Comparison of ENCODE assay signal across 8 mouse cellular contexts in genomic region chr1:25227880-25228279, GRCm38 (mm10).
DNase-seq lines count a peak whose midpoint lies in the region; ATAC-seq lines count a peak whose summit lies in the region.
"Had no signal": no experiment of that assay in that cellular context is flagged by ENCODE, and none has a peak within 500 bp of the region (broad histone marks: within the 10 kb centered on the region; RNA-seq: fewer than 3 reads in every experiment).

No protein-coding gene starts in this region.

- H3K9me3 ChIP-seq in neural tube, embryonic 11.5 days (ENCODE audit: control insufficient read depth, low read length) = no peaks in the 10 kb centered on the region
- H3K9me3 ChIP-seq in forebrain, embryonic 14.5 days (replicated peaks; ENCODE audit: control insufficient read depth, low read length) = no peaks in the 10 kb centered on the region
- H3K9me3 ChIP-seq in limb, embryonic 15.5 days = no peaks in the 10 kb centered on the region

- 51% methylated on average over 3 of the region's 3 CpGs for WGBS in neural tube, embryonic 11.5 days
- 49% methylated on average over 3 of the region's 3 CpGs for WGBS in forebrain, embryonic 14.5 days
- 48% methylated on average over 3 of the region's 3 CpGs for WGBS in limb, embryonic 15.5 days

- H3K4me3 ChIP-seq in neural tube, embryonic 11.5 days (ENCODE audit: low read depth, low read length) = peak overlapping the region; percentile 24
- H3K4me3 ChIP-seq in forebrain, embryonic 14.5 days (ENCODE audit: low read depth, low read length) = peak overlapping the region; percentile 42
- no peak overlapping the region for H3K4me3 ChIP-seq in limb, embryonic 15.5 days

- H3K27ac ChIP-seq in neural tube, embryonic 11.5 days (ENCODE audit: low read depth, low read length) = no peak overlapping the region
- H3K27ac ChIP-seq in forebrain, embryonic 14.5 days (ENCODE audit: low read depth, low read length) = peak overlapping the region; percentile 88
- no peak overlapping the region for H3K27ac ChIP-seq in limb, embryonic 15.5 days

- no peaks in the 10 kb centered on the region for H3K27me3 ChIP-seq in neural tube, embryonic 11.5 days (ENCODE audit: control insufficient read depth, insufficient read depth, low read length)
- H3K27me3 ChIP-seq in forebrain, embryonic 14.5 days (replicated peaks; ENCODE audit: control insufficient read depth, insufficient read depth, low read length) = no peaks in the 10 kb centered on the region
- H3K27me3 ChIP-seq in limb, embryonic 15.5 days = 0 out of 2 replicates have a peak, but pooled peaks cover 4% of the 10 kb centered on the region

- peak overlapping the region; percentile 44 for H3K4me2 ChIP-seq in neural tube, embryonic 11.5 days (ENCODE audit: low read depth)
- H3K4me2 ChIP-seq in forebrain, embryonic 14.5 days (ENCODE audit: low read length) = peak overlapping the region; percentile 50
- H3K4me2 ChIP-seq in limb, embryonic 15.5 days = 0 out of 2 replicates have a peak overlapping the region, but pooled peaks have one; percentile 39

- no peak for ATAC-seq in neural tube, embryonic 11.5 days (ENCODE audit: insufficient read depth, low FRiP score, low TSS enrichment)
- ATAC-seq in forebrain, embryonic 14.5 days = no peak
- ATAC-seq in limb, embryonic 15.5 days (ENCODE audit: insufficient number of reproducible peaks, low FRiP score, low TSS enrichment, low read depth) = no peak

- H3K4me1 ChIP-seq in neural tube, embryonic 11.5 days (ENCODE audit: control insufficient read depth, insufficient read depth, low read length) = no peaks in the 10 kb centered on the region
- H3K4me1 ChIP-seq in forebrain, embryonic 14.5 days (ENCODE audit: control insufficient read depth, insufficient read depth, low read length) = no peaks in the 10 kb centered on the region
- H3K4me1 ChIP-seq in limb, embryonic 15.5 days = peaks cover 4% of the 10 kb centered on the region; the same call in 1 of the 2 replicates

- no peaks in the 10 kb centered on the region for H3K36me3 ChIP-seq in neural tube, embryonic 11.5 days (ENCODE audit: control insufficient read depth, insufficient read depth, low read length)
- H3K36me3 ChIP-seq in forebrain, embryonic 14.5 days (ENCODE audit: control insufficient read depth, insufficient read depth, low read length) = no peaks in the 10 kb centered on the region
- no peaks in the 10 kb centered on the region for H3K36me3 ChIP-seq in limb, embryonic 15.5 days
- H3K36me3 ChIP-seq: G1E had no signal

- H3K9ac ChIP-seq in neural tube, embryonic 11.5 days (ENCODE audit: low read length) = 0 out of 2 replicates have a peak overlapping the region, but pooled peaks have one; percentile 45
- H3K9ac ChIP-seq in forebrain, embryonic 14.5 days (ENCODE audit: low read length) = peak overlapping the region; percentile 70
- H3K9ac ChIP-seq in limb, embryonic 15.5 days = no peak overlapping the region

- no peak for DNase-seq in neural tube, embryonic 11.5 days (ENCODE audit: low spot score)
- no peak for DNase-seq in neural tube, embryonic 10.5 days (ENCODE audit: extremely low spot score, low spot score)
- DNase-seq in forebrain, embryonic 14.5 days (ENCODE audit: low spot score) = peak; percentile 52
- DNase-seq in thymus, postnatal 36 days = no peak
- DNase-seq in kidney, adult 8-10 months = no peak
- DNase-seq in cerebellum, adult 11 months = no peak
